Mouse (Mus musculus): Measurements from ENCODE around the gene Prkag2.

DNA sequence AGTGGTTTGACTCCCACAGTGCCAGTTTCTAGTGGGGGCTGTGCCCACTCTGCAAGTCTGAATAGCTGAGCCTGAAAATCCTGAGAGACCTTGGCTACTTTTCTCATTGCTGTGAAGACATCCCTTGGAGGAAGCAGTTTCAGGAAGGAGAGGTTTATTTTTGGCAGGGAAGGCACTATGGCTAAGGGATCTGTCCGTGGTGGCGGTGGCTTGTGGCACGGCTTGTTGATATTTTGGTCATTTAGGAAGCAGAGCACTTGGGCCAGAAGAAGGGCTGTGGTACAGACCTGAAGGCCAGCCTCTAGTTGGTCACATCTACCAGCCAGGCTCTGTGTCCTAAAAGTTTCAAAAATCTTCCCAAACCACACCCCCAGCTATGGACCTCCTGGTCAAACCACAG, 140.7 kb downstream of the Prkag2 start:
- no peak for TF ChIP-seq CTCF (IDR thresholded peaks at IDR 0.05; ENCODE audit: control insufficient read depth, insufficient read depth, low read length)
- no peak for TF ChIP-seq POLR2A (IDR thresholded peaks at IDR 0.05; ENCODE audit: borderline replicate concordance, control insufficient read depth, low read depth, low read length)

All from bone marrow, adult 2 months (tissue).